Mouse (Mus musculus) common myeloid progenitor, adult 5-6 weeks (primary cell): ENCODE data around the gene Tmprss4. TPM values are rescaled to one million over a fixed set of nuclear protein-coding genes. Genes with fewer than 3 reads are reported as not detected.
A peak's percentile ranks its signal among the peaks of the same experiment; 100 is the strongest.

ENCODE experiments used
- ATAC-seq: replicated peaks from 2 replicates; pipeline ENCODE4 v1.8.0; 2016; ENCODE audit warnings: low read depth, mild to moderate bottlenecking, moderate TSS enrichment, inconsistent platforms; ENCODE audit not compliant: poor library complexity, severe bottlenecking
- total RNA-seq: library from RNA; stranded (forward); fragments of 200-1000, 187-1606 nt; gene quantifications from 2 replicates; pipeline ENCODE4 v1.2.3, GENCODE M21; 2017

Gene Tmprss4
- total RNA-seq, 1 experiment from 2014 or later, result not detected

DNA sequence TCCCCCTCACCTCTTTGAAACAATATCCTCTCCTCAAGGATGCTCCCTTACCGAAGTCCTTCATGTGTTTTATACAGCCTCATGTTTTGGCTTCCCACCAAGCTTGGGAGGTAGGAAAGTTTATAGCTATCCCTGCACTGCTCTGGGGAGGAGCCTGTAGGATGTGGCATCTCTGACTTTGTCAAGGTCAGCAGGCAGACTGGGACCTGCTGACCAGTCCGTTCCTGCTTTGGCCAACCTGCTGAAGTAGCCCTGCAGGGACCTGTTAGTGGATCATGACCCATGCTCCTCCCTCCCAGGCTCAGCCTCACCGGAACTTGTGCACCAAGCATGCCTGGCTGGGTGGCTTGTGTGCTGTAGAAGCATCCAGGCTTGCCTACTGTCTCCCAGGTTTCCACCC, 61.2 kb downstream of the Tmprss4 start:
- no peak for ATAC-seq

DNA sequence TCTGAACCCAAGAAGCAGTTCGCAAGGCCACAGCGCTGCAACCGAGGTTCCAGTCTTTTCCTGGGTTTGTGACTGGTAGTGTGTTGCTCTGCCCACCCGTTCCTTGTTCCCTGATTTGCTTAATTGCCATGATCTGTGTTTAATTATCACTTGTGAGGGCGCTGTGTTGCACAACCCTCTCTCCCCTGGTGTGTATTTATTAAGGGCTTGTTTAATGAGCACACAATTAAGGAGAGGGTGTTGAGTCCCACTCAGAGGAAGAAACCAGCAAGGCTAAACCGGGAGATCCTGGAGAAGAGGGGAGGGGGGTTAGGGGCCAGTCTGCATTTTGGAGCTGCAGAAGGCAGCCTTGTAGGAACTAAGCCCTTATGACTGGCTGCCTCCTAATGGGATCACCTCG, 62.9 kb downstream of the Tmprss4 start:
- no peak for ATAC-seq

DNA sequence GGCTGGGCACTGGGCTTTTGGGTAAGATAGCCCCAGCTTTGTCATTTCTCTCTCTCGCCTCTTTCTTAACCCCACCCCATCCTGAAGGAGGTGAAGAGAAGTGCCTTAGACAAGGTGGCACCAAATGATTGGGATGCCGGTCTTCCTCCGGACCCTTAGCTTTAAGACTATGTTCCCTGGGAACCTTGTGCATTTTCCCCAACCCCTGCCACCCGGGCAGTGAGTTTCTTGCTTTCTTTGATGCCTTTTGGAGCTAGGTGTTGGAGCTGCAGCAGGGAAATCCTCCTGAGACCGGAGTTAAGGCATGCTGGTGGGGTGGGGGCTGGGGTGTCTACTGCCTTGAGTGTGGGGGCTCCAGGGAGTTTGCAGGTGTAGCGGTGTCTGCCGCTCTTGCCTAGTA, 64.8 kb downstream of the Tmprss4 start:
- ATAC-seq, result no peak

DNA sequence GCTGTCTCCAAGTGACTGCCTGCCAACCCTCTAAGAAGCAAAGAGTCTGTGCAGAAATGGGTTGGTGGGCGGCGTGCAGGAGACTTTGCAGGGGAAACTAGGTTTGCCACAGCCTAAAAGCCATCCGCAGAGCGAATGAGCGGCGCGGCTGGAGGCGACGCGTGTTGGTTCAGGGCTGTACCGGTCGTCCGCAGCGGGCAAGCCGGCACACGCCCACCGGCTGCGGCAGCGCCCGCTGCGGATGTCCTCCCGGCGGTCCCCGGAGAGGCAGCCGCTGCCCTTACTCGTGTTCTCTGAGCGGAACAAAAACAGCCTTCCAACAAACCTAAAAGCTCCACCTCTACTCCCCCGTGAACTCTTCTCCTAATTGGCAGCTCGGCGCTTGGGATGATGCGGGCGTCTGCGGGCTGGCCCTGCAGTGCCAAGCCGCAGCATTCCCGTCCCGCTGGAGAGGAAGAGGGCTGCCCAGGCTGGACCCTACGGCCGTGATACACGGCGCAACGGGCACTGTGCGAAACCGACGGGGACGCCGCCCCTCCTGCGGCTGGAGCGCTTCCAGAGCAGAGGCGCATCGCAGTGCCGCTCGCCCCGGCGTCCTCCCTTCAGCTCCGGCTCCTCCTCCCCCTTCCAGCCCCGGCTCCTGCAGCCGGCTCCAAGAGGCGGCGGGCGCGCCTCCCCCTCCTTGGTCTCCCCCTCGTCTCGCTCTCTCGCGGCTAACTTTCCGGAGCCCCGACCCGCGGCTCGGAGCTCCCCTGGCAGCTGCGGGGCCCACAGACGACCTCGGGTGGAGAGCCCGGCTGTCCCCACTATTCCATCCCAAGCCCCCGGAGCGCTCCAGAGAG, 65.5 kb downstream of the Tmprss4 start, which contains the start of gene Scn4b:
Gene Scn4b, plus strand, starts transcription at position 205 of the 842 bp plus-strand sequence.
- peak; percentile 55 for ATAC-seq

DNA sequence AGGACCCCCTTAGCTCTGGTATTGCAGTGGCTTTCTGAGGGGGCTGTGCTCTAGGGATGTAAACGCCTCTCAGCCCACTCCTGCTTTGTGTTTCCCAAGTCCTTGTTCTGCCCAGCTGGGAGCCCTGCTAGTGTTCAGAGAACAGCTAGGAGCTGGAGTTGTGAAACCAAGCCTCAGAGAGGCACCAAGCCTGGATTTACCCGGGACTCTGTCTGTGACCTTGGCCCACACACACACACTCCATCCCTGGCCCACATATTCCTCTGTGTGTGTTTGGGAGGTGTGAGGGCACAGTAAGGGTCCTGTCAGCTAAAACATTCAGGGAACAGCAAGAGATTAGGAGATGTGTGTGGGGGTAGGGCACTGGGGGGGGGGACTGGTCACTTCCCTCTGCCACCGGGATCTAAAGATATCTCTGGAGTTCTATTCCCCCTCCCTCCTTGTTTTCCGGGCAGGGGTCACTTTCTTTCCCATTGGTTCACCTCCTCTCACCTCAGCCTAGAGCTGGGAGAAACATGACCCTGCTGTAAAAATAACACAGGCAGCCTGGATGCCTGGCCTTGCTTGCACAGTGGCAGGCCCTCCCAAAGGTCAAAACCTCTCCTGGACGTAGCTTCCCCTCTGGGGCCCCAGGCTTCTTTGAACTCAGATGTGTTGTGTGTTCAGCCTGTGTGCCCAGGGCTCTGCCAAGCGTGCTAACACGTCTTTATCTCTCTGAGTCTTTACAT, 67.3 kb downstream of the Tmprss4 start:
- no peak for ATAC-seq

DNA sequence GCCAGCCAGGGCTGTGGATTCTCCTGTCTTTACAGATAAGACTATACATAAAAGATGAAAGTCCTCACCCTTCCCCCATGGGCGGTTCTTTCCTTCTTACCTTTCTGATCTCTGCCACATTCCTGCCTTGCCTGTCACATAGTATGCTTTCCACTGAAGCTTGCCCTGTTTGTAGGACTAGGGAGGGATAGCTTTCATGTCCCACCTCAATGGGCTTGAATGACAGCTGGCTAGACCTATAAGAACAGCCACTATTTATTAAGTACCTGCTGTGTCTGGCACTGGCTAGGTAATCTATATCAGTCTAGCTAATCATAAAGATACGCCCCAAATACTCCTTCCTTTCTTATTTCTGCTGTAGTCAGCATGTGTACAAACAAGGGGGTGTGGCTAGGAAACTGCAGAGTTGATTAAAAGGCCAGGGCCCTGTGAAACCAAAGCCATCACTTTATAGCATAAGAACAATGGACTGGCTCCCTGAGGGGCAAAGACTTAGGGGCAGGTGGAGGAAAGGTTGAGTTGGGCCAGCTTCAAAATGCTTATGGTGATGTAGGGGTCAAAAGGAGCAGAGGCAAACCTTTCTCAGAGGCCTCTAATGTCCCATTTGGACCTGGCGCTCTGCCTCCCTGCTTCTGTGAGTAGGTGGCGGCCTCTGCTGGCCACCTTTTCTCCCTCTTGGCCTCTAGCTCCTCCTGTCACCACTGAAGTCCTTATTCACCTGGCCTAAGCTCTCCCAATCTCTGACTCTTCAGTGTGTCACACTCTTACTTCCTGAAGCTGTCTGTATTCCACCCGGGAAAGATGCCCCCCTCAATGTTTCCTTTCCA, 70.2 kb downstream of the Tmprss4 start:
- ATAC-seq, result peak; percentile 59

DNA sequence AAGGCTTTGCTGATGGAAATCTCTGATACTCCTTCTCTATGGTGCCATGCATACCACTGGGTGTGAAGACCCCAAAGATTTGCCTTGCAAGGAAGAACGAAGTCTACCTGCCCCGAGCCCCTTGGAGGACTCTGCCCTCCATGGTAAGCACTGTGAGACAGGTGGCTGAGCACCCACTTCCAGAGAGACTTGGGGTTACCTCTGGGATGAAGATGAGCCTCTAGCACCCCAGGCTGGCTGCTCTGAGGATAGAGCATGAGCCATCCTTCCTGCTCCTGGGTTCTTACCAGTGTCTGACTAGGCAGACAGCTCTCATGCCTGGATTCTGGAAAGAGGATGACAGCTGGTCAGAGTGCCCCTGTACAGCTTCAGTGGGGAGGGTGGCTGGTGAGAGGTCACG, 73.8 kb downstream of the Tmprss4 start:
- ATAC-seq, result no peak

DNA sequence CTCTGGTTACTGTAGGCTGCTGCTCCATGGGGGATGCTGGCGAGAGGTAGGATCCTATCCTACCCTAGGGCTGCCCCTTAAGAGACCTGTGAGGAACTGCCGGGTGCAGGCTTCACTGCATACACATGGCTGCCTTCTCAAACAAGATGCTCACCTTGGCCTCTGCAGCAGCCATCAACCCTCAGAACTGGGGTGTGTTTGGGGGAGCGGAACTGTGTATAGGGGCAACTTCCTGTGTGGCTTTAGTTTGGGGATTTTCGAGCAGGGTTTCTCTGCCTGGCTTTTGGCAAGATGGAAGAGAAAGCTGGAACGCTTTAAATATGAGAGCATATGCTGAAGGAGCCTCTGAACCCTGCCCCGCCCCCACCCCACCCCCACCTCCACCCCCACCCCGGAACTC, 77.0 kb downstream of the Tmprss4 start:
- no peak for ATAC-seq

DNA sequence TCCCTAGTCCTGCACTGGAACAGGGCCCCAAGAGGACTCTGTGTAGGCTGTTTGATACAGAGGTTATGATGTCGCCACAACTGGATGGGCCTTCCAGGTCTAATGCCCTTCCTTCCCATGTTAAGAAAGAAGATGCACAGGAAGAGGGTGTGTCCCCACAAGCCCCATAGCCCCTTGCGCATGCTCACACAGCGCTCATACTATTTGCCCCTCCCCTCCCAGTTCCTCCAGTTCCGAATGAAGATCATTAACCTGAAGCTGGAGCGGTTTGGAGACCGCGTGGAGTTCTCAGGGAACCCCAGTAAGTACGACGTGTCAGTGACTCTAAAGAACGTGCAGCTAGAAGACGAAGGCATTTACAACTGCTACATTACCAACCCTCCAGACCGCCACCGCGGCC, 78.7 kb downstream of the Tmprss4 start:
- no peak for ATAC-seq

Other genes starting within 250 kb of the Tmprss4 start
- gene Ube4a, start 238.5 kb downstream of the Tmprss4 start, total RNA-seq, result 33.7 and 52.3 TPM in 2 replicates
- gene Cd3g, start 223.7 kb downstream of the Tmprss4 start, total RNA-seq, result 1.4 TPM in 1 of 2 replicates, not detected in the other
- 0.05 TPM in 1 of 2 replicates, not detected in the other for gene Cd3d, start 222.3 kb downstream of the Tmprss4 start, total RNA-seq
- not detected in 2 replicates for gene Cd3e, start 194.5 kb downstream of the Tmprss4 start, total RNA-seq
- not detected in 2 replicates for gene Mpzl2, start 164.3 kb downstream of the Tmprss4 start, total RNA-seq
- 0.27 and 1.0 TPM in 2 replicates for gene Mpzl3, start 148.9 kb downstream of the Tmprss4 start, total RNA-seq
- gene Jaml, start 124.9 kb downstream of the Tmprss4 start, total RNA-seq, result 1.6 and 6.1 TPM in 2 replicates
- gene Scn2b, start 86.3 kb downstream of the Tmprss4 start, total RNA-seq, result not detected in 2 replicates
- not detected in 2 replicates for gene Scn4b, start 65.7 kb downstream of the Tmprss4 start, total RNA-seq
- gene BC049352, start 22.1 kb downstream of the Tmprss4 start, total RNA-seq, result not detected in 2 replicates
- 3.5 and 8.2 TPM in 2 replicates for gene Il10ra, start 65.1 kb upstream of the Tmprss4 start, total RNA-seq
- not detected in 2 replicates for gene Tmprss13, start 115.0 kb upstream of the Tmprss4 start, total RNA-seq
- not detected in 2 replicates for gene Fxyd6, start 166.1 kb upstream of the Tmprss4 start, total RNA-seq
- gene Fxyd2, start 195.6 kb upstream of the Tmprss4 start, total RNA-seq, result 1.4 TPM in 1 of 2 replicates, not detected in the other
- not detected in 2 replicates for gene Dscaml1, start 222.5 kb upstream of the Tmprss4 start, total RNA-seq